In genomic region chrX:60719428-60720151, GRCm38 (mm10) we compare ENCODE assay signal across 17 mouse cellular contexts.
A peak's percentile ranks its signal among the peaks of the same experiment; 100 is the strongest.
DNase-seq lines count a peak whose midpoint lies in the region; ATAC-seq lines count a peak whose summit lies in the region.
"Had no signal": no experiment of that assay in that cellular context is flagged by ENCODE, and none has a peak within 500 bp of the region (broad histone marks: within the 10 kb centered on the region; RNA-seq: fewer than 3 reads in every experiment).

No protein-coding gene starts in this region.

- H3K4me3 ChIP-seq in forebrain, embryonic 10.5 days: no peak overlapping the region
- H3K4me3 ChIP-seq in hindbrain, embryonic 11.5 days (ENCODE audit: low read depth, low read length): no peak overlapping the region
- no peak overlapping the region for H3K4me3 ChIP-seq in midbrain, embryonic 12.5 days
- H3K4me3 ChIP-seq in neural tube, embryonic 13.5 days: no peak overlapping the region
- no peak overlapping the region for H3K4me3 ChIP-seq in liver, embryonic 11.5 days (ENCODE audit: low read depth, low read length)
- H3K4me3 ChIP-seq: heart, embryonic 13.5 days; liver, embryonic 15.5 days had no signal

- H3K27ac ChIP-seq in forebrain, embryonic 10.5 days: 0 out of 2 replicates have a peak overlapping the region, but pooled peaks have one; percentile 15
- H3K27ac ChIP-seq in hindbrain, embryonic 11.5 days (ENCODE audit: low read depth, low read length): peak overlapping the region; percentile 42; the same call in 1 of the 2 replicates
- peak overlapping the region; percentile 69 for H3K27ac ChIP-seq in midbrain, embryonic 12.5 days (replicated peaks)
- no peak overlapping the region for H3K27ac ChIP-seq in neural tube, embryonic 13.5 days (replicated peaks)
- H3K27ac ChIP-seq in liver, embryonic 11.5 days (ENCODE audit: low read depth, low read length): no peak overlapping the region
- H3K27ac ChIP-seq: heart, embryonic 13.5 days; liver, embryonic 15.5 days had no signal

- no peaks in the 10 kb centered on the region for H3K9me3 ChIP-seq in forebrain, embryonic 10.5 days
- no peaks in the 10 kb centered on the region for H3K9me3 ChIP-seq in hindbrain, embryonic 11.5 days (ENCODE audit: control insufficient read depth, low read length)
- no peaks in the 10 kb centered on the region for H3K9me3 ChIP-seq in midbrain, embryonic 12.5 days
- no peaks in the 10 kb centered on the region for H3K9me3 ChIP-seq in neural tube, embryonic 13.5 days
- H3K9me3 ChIP-seq in liver, embryonic 11.5 days (ENCODE audit: control insufficient read depth, low read length): no peaks in the 10 kb centered on the region
- H3K9me3 ChIP-seq: heart, embryonic 13.5 days; liver, embryonic 15.5 days had no signal

- H3K9ac ChIP-seq in hindbrain, embryonic 11.5 days (ENCODE audit: low read depth, low read length): no peak overlapping the region
- H3K9ac ChIP-seq in midbrain, embryonic 12.5 days (replicated peaks): no peak overlapping the region
- H3K9ac ChIP-seq in neural tube, embryonic 13.5 days: no peak overlapping the region
- no peak overlapping the region for H3K9ac ChIP-seq in liver, embryonic 11.5 days (ENCODE audit: low read depth, low read length)
- H3K9ac ChIP-seq: heart, embryonic 13.5 days; liver, embryonic 15.5 days had no signal

- peaks cover 25% of the 10 kb centered on the region for H3K4me1 ChIP-seq in forebrain, embryonic 10.5 days
- H3K4me1 ChIP-seq in hindbrain, embryonic 11.5 days (replicated peaks; ENCODE audit: control insufficient read depth, insufficient read depth, low read length): no peaks in the 10 kb centered on the region
- peaks cover 13% of the 10 kb centered on the region; the same call in 1 of the 2 replicates for H3K4me1 ChIP-seq in midbrain, embryonic 12.5 days
- H3K4me1 ChIP-seq in neural tube, embryonic 13.5 days (replicated peaks): peaks cover 15% of the 10 kb centered on the region; the same call in 1 of the 2 replicates
- H3K4me1 ChIP-seq in liver, embryonic 11.5 days (replicated peaks; ENCODE audit: control insufficient read depth, insufficient read depth, low read length): no peaks in the 10 kb centered on the region
- H3K4me1 ChIP-seq: heart, embryonic 13.5 days; liver, embryonic 15.5 days had no signal

- H3K4me2 ChIP-seq in hindbrain, embryonic 11.5 days (replicated peaks; ENCODE audit: low read depth, low read length): no peak overlapping the region
- peak overlapping the region; percentile 28 for H3K4me2 ChIP-seq in midbrain, embryonic 12.5 days (replicated peaks)
- H3K4me2 ChIP-seq in neural tube, embryonic 13.5 days: peak overlapping the region; percentile 38
- no peak overlapping the region for H3K4me2 ChIP-seq in liver, embryonic 11.5 days
- H3K4me2 ChIP-seq: liver, embryonic 15.5 days had no signal

- intact Hi-C loops in left cerebral cortex, postnatal 14 days (cut with DNase I): no loop called here

- peaks cover 10% of the 10 kb centered on the region for H3K27me3 ChIP-seq in forebrain, embryonic 10.5 days (ENCODE audit: poor library complexity, severe bottlenecking)
- H3K27me3 ChIP-seq in hindbrain, embryonic 11.5 days (ENCODE audit: control insufficient read depth, insufficient read depth, low read length): no peaks in the 10 kb centered on the region
- no peaks in the 10 kb centered on the region for H3K27me3 ChIP-seq in midbrain, embryonic 12.5 days
- no peaks in the 10 kb centered on the region for H3K27me3 ChIP-seq in neural tube, embryonic 13.5 days
- no peaks in the 10 kb centered on the region for H3K27me3 ChIP-seq in liver, embryonic 11.5 days (replicated peaks; ENCODE audit: control insufficient read depth, insufficient read depth, low read length)

- no peaks in the 10 kb centered on the region for H3K36me3 ChIP-seq in forebrain, embryonic 10.5 days (replicated peaks)
- no peaks in the 10 kb centered on the region for H3K36me3 ChIP-seq in hindbrain, embryonic 11.5 days (ENCODE audit: control insufficient read depth, insufficient read depth, low read length)
- no peaks in the 10 kb centered on the region for H3K36me3 ChIP-seq in midbrain, embryonic 12.5 days
- H3K36me3 ChIP-seq in neural tube, embryonic 13.5 days: no peaks in the 10 kb centered on the region
- no peaks in the 10 kb centered on the region for H3K36me3 ChIP-seq in liver, embryonic 11.5 days (ENCODE audit: control insufficient read depth, insufficient read depth, low read length)
- H3K36me3 ChIP-seq: heart, embryonic 13.5 days; liver, embryonic 15.5 days had no signal

- DNase-seq in forebrain, embryonic 10.5 days (ENCODE audit: extremely low spot score, low spot score): peak; percentile 22
- peak; percentile 65 for DNase-seq in hindbrain, embryonic 11.5 days (ENCODE audit: low spot score)
- no peak for DNase-seq in frontal cortex, postnatal 25 days (ENCODE audit: low spot score in 2 of 2)
- DNase-seq in left cerebral cortex, postnatal 14 days (ENCODE audit: low spot score in 2 of 2): no peak
- no peak for DNase-seq in liver, embryonic 11.5 days (ENCODE audit: low spot score)
- DNase-seq in ovary, postnatal 14 days (ENCODE audit: low spot score): no peak
- DNase-seq: adrenal gland, postnatal 10 days; cerebellum, adult 2 months; heart, postnatal 4 days; kidney, adult 11 months; kidney, postnatal 25 days; lung, postnatal 14 days; right cerebral cortex, postnatal 4 days had no signal

- WGBS in forebrain, embryonic 10.5 days: 39% methylated on average over 13 of the region's 13 CpGs
- WGBS in hindbrain, embryonic 11.5 days: 27% methylated on average over 13 of the region's 13 CpGs
- WGBS in midbrain, embryonic 12.5 days: 34% methylated on average over 13 of the region's 13 CpGs
- 23% methylated on average over 13 of the region's 13 CpGs for WGBS in neural tube, embryonic 13.5 days
- 40% methylated on average over 13 of the region's 13 CpGs for WGBS in liver, embryonic 11.5 days

- peak; percentile 95 for ATAC-seq in hindbrain, embryonic 11.5 days (ENCODE audit: low FRiP score)
- peak; percentile 93 for ATAC-seq in midbrain, embryonic 12.5 days (ENCODE audit: low FRiP score, low read depth)
- peak; percentile 84 for ATAC-seq in neural tube, embryonic 13.5 days (ENCODE audit: low read depth)
- no peak for ATAC-seq in liver, embryonic 11.5 days (replicated peaks; ENCODE audit: low FRiP score)

Comparison
In these comparisons a context has a peak if more than half of its experiments do, and no peak if none do; other contexts are left out.
1. DNase-seq: peak in forebrain, embryonic 10.5 days (single experiment) and hindbrain, embryonic 11.5 days (single experiment); none in frontal cortex, postnatal 25 days (0 of 2), left cerebral cortex, postnatal 14 days (0 of 2), liver, embryonic 11.5 days (single experiment) and ovary, postnatal 14 days (single experiment).
2. H3K27ac ChIP-seq: peak in forebrain, embryonic 10.5 days (single experiment), hindbrain, embryonic 11.5 days (single experiment) and midbrain, embryonic 12.5 days (single experiment); none in neural tube, embryonic 13.5 days (single experiment) and liver, embryonic 11.5 days (single experiment).
3. H3K4me2 ChIP-seq: peak in midbrain, embryonic 12.5 days (single experiment) and neural tube, embryonic 13.5 days (single experiment); none in hindbrain, embryonic 11.5 days (single experiment) and liver, embryonic 11.5 days (single experiment).